Mouse (Mus musculus): Measurements from ENCODE around the gene Akap5.

GRCm38 (mm10) chr12:76373991-76374390 is 49.3 kb downstream of the Akap5 start:
- TF ChIP-seq CTCF (conservative IDR thresholded peaks at IDR 0.05; ENCODE audit: low read length): no peak
- TF ChIP-seq POU5F1 (IDR thresholded peaks at IDR 0.05; ENCODE audit: borderline replicate concordance, low read length): no peak
